Mouse (Mus musculus) layer of hippocampus, postnatal 36 days (tissue): ENCODE measurements around the gene Slc9a4. TPM values are rescaled to one million over a fixed set of nuclear protein-coding genes. Genes with fewer than 3 reads are reported as not detected.
"Not testable (repeated sequence)": the region's sequence is repeated elsewhere in the genome, so short reads cannot be mapped to it uniquely, and the experiment has no call there.

Experiments used
- DNase-seq, 2 experiments: peaks; one replicate each; pipeline ENCODE4 v3.0.0; 2022
- total RNA-seq, 2 experiments: library from RNA; stranded (reverse); gene quantifications; 2 replicates each; pipeline ENCODE4 v1.2.3; 2021

Gene Slc9a4
- 10 to 100 TPM; 19.5 to 22.2 TPM for total RNA-seq

- peak; percentile 22 to 40 for DNase-seq
Measured at GRCm38 (mm10) chr1:40579784-40580183, at the start of gene Slc9a4. Gene Slc9a4, plus strand, starts transcription at chr1:40580081.

- no peak for DNase-seq
Measured at GRCm38 (mm10) chr1:40537577-40537976, 42.3 kb upstream of the Slc9a4 start.

GRCm38 (mm10) chr1:40544650-40545049, 35.2 kb upstream of the Slc9a4 start:
- peak in 1 of 2 experiments; percentile 26 for DNase-seq

GRCm38 (mm10) chr1:40546645-40547044, 33.2 kb upstream of the Slc9a4 start:
- no peak for DNase-seq

GRCm38 (mm10) chr1:40547064-40547572, 32.8 kb upstream of the Slc9a4 start:
- DNase-seq: no peak

- DNase-seq: no peak
Measured at GRCm38 (mm10) chr1:40547762-40548161, 32.1 kb upstream of the Slc9a4 start.

- DNase-seq: no peak
Measured at GRCm38 (mm10) chr1:40569374-40569773, 10.5 kb upstream of the Slc9a4 start.

GRCm38 (mm10) chr1:40580269-40580668, 388 bp downstream of the Slc9a4 start:
- no peak for DNase-seq

GRCm38 (mm10) chr1:40586776-40587175, 6.9 kb downstream of the Slc9a4 start:
- DNase-seq: no peak

- DNase-seq: no peak
Measured at GRCm38 (mm10) chr1:40590931-40591330, 11.1 kb downstream of the Slc9a4 start.

GRCm38 (mm10) chr1:40597822-40598221, 17.9 kb downstream of the Slc9a4 start:
- no peak for DNase-seq

- not testable (repeated sequence) for DNase-seq
Measured at GRCm38 (mm10) chr1:40599661-40600060, 19.8 kb downstream of the Slc9a4 start.

- peak; percentile 50 to 64 for DNase-seq
Measured at GRCm38 (mm10) chr1:40600394-40601327, 20.8 kb downstream of the Slc9a4 start.

- DNase-seq: no peak
Measured at GRCm38 (mm10) chr1:40601461-40601860, 21.6 kb downstream of the Slc9a4 start.

GRCm38 (mm10) chr1:40613219-40613618, 33.3 kb downstream of the Slc9a4 start:
- DNase-seq: no peak

- no peak for DNase-seq
Measured at GRCm38 (mm10) chr1:40619093-40619492, 39.2 kb downstream of the Slc9a4 start.

- no peak for DNase-seq
Measured at GRCm38 (mm10) chr1:40619871-40620270, 40.0 kb downstream of the Slc9a4 start.

GRCm38 (mm10) chr1:40624954-40625353, 45.1 kb downstream of the Slc9a4 start:
- DNase-seq: no peak

- no peak for DNase-seq
Measured at GRCm38 (mm10) chr1:40626954-40627353, 47.1 kb downstream of the Slc9a4 start.

GRCm38 (mm10) chr1:40628443-40628842, 48.6 kb downstream of the Slc9a4 start:
- DNase-seq: peak; percentile 29 to 41

GRCm38 (mm10) chr1:40632407-40633062, 52.7 kb downstream of the Slc9a4 start:
- DNase-seq: no peak

GRCm38 (mm10) chr1:40634608-40635007, 54.7 kb downstream of the Slc9a4 start:
- no peak for DNase-seq

- DNase-seq: no peak
Measured at GRCm38 (mm10) chr1:40648234-40648633, 68.4 kb downstream of the Slc9a4 start.
